Mouse (Mus musculus): ENCODE measurements at regions not wholly inside any gene's neighbourhood (a gene's known extent, or its start where the extent isn't known, plus 50 kb on each side); places are given as distances from the start of the nearest gene placed in this dataset.

- no peak for DNase-seq (ENCODE audit: low spot score in 2 of 2)
Measured at GRCm38 (mm10) chr1:63365126-63365525, 80.6 kb upstream of the Adam23 start.

- peak; percentile 30 to 37 for DNase-seq (ENCODE audit: low spot score in 2 of 2)
Measured at GRCm38 (mm10) chr1:63367697-63368376, 77.9 kb upstream of the Adam23 start.

- no peak for DNase-seq (ENCODE audit: low spot score in 2 of 2)
Measured at GRCm38 (mm10) chr1:63368921-63369320, 76.8 kb upstream of the Adam23 start.

- DNase-seq (ENCODE audit: low spot score in 2 of 2): no peak
Measured at GRCm38 (mm10) chr1:63369561-63369960, 76.1 kb upstream of the Adam23 start.

GRCm38 (mm10) chr1:63383110-63383509, 62.6 kb upstream of the Adam23 start:
- DNase-seq (ENCODE audit: low spot score in 2 of 2): no peak

GRCm38 (mm10) chr1:63385116-63385515, 60.6 kb upstream of the Adam23 start:
- no peak for DNase-seq (ENCODE audit: low spot score in 2 of 2)

- DNase-seq (ENCODE audit: low spot score in 2 of 2): no peak
Measured at GRCm38 (mm10) chr1:63395427-63395826, 50.3 kb upstream of the Adam23 start.

Data from right cerebral cortex, postnatal 36 days (tissue).